Mouse (Mus musculus) bone marrow, adult 2 months (tissue): Measurements from ENCODE around the gene Atp5d.

Source experiments
- CTCF ChIP-seq: fragments of 200-500 bp; IDR thresholded peaks from 2 replicates; pipeline ENCODE4 v1.5.1; 2011; ENCODE audit warnings: low read length, control low read depth; ENCODE audit not compliant: control insufficient read depth, insufficient read depth
- POLR2A ChIP-seq: fragments of 200-500 bp; IDR thresholded peaks from 2 replicates; pipeline ENCODE4 v1.6.1; 2011; ENCODE audit warnings: low read depth, mild to moderate bottlenecking, control low read depth, low read length, borderline replicate concordance; ENCODE audit not compliant: control insufficient read depth

DNA sequence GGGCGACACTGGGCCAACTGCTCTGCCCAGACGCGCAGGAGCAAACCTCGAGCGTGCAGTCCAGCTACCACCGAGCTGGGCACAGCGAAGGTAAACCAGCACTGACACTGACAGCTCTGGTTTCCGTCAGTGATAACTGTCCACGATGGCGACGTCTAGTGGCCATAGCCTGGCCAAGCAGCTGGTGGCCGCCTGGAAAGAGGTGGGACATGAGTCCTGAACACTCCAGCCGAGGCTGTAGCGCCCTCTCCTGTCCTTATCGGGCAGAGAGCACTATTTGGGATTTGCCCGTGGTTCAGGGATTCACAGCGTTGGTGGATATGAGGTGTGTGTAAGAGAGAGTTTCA lies 26.5 kb downstream of the Atp5d start:
- peak; percentile 85 for TF ChIP-seq POLR2A
- peak; percentile 100 for TF ChIP-seq CTCF
